Mouse (Mus musculus) kidney, postnatal 4 days (tissue): ENCODE measurements around the gene St5.

Experiments used
- DNase-seq, 2 experiments: peaks; one replicate each; pipeline ENCODE4 v3.0.0; 2021; ENCODE audit warnings: mixed read lengths in 2 of 2

Gene St5

DNA sequence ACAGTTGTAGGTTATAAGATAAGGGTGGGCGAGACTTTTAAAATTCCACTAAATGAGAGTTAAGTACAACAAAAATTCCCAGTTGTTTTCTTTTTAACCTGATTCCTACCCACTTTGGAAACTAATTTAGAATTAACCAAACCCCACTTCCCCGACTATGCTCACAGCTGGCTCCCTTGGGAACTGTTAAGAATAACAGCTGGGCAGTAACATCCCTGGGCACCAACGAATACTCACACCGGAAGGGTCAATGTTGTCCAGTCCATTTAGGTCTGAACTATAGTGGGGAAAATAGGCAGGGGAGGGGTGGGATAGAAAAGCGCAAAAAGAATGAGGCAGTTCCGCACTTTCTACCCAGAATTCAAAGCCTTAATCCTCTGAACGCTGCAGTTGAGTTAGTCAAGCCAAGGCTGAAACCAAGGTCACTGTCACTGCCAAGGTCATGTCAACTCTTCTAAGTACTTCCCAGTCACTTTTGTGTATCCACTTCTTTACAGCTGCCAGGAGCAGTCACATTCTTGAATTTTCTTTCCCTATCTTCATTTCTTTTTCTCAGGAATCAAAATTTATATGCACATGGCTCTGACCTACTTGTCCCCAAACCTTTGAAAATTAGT is 96.3 kb downstream of the St5 start:
- no peak for DNase-seq

DNA sequence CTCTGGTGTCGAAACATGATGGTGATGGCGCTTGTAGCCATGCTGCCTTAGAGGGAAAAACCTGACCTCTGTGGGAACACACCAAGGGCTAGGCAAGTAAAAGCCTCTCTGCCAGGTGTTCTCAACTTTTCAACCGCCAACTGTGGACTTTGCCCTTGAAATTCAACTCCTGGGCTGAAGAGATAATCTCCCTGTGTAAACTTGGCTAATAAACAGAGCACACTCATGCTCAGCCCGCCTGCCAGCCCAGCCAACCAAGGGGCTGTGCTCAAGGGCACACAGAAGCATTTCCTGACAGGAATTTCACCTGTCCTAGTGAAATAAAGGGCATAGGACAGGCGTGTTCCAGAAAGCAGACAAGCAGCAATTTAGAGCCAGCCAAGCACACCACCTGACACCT is 100.8 kb downstream of the St5 start:
- peak; percentile 18 to 56 for DNase-seq

DNA sequence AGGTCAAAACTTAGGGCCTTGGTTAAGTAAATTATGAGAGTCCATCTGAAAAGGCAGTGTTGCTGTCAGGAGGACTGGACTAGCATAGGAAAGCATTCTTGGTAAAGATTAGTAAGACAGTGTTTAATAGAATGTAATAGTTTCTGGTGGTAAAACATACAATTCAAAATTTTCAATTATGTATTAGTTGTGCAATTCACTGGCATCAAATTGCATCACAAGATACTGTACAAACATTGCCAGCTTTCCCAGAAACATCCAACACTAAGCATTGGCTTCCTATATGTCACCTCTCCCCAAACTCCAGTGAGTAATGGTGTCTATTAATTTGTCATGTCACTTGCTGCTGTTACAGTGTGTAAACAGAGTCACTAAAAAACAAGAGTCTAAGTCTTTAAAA is 101.4 kb downstream of the St5 start:
- DNase-seq = no peak

DNA sequence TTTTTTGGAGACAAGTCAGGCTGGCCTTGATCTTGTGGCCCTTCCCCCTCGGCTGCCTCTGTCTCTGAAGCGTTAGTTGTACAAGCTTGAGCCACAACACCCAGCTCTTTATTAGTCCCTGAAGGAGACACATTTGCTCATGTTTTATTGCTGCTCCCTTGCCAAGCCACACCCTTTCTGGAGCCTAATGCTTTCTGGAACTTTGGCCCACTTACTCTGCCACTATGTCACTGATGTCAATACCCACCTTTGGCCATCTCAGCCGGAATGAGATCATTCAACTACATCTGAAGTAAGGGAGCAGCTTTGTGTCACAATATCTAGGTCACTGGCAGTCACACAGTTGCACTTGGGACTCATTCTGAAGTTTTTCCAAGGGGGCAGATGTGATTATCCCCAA is 102.7 kb downstream of the St5 start:
- DNase-seq = peak; percentile 27 to 42

DNA sequence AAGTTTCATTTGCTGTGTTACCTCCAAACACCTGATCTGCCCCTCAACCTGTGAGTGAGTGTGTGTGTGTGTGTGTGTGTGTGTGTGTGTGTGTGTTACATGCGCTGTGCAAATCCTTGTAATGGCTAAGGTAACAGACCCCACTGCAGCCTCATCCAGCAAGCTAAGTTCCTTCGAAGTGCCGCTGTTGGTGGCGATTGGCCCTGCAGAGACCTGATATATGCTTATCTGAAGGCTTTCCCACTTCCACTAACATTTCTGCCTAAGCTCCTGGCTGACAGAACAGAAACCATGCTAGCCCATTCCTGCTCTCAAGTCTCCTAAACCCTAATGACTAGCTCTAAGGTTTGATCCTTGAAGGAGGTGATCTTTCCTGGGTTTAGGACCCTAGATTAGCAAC is 103.4 kb downstream of the St5 start:
- DNase-seq = no peak

DNA sequence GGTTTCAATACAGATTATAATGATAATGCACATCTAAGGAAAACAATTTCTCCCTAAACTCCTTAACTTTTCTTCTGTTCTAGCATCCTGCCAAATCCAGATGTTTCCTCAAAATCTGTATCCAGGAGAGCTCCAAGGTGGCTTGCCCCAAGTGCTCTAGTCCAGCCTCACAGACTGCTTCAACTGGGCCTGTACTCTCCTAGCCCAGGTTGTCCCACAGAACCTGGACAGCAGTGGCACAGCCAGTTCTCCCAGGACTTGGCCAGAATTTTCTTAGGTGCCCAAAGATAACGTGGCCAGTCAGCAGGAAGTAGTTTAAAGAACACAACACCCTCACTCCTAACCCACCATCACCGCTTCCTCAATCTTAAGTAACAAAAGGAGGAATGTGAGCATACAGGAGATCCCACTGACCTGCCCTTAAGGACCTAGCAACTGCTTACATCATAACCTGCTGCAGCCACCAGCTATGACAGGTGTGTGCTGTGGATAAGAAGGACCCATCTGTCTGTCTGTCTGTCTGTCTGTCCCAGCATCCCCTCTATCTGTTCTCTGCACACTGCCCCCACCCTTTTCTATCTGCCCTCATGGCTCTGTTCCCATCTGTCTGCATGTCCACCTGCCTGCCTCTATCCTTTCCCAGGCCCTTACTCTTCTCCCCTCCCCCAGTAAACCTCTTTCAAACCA is 108.4 kb downstream of the St5 start:
- DNase-seq = no peak

DNA sequence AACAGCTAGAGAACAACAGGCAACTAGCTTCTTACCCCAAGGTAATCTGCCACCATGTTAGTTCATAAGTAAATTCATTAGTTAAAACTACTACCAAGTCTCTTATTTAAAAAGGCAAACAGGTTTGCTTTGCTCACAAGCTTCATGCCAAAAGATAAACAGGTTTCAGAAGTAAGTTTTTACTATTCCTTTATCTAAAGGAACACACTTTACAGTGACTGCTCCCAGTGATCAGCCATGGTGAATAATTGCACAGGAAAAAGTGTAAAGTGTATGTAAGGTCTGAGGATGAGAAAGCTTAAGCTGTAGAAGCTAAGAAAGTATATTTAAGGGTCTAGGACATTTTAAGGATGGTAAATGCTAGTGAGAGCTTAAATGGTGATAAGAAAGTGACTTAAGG is 109.4 kb downstream of the St5 start:
- no peak for DNase-seq

DNA sequence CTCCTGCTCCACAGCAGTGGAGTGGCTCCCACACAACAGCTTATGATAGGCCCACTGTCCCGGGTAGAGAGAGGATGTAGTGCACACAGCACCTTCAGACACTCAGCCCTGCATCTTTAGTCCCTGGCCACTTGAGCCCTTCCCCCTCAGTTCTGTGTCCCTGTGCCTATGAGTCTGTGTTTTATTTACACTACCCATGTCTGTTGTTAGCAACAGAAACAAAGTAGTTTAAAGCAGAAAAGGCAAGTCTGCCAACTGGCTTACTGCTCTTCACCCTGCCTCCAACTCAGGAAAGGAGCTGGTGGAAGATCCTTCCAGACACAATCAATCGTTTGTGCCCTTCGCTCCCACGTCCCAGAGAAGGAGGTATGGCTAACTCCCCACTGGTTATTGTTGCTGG is 111.2 kb downstream of the St5 start:
- DNase-seq = no peak

DNA sequence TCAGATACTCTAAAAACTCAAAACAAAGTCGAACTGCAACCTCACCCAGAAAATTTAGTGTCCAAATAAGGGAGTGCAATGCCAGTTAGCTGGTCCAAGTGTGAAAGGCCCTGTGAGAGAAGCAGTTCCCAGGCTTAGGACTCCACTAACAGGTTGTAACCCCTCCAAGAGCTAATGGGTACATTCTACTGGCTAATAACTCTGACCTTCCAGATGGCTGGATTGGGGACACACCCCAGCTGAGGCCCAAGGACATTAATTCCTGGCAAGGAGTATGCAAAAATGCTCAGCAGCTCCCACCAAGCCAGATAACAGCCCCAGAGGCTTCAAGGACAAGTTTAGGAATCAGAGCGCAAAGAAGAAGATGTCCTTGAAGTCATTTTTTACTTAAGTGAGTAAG is 112.8 kb downstream of the St5 start:
- no peak for DNase-seq

DNA sequence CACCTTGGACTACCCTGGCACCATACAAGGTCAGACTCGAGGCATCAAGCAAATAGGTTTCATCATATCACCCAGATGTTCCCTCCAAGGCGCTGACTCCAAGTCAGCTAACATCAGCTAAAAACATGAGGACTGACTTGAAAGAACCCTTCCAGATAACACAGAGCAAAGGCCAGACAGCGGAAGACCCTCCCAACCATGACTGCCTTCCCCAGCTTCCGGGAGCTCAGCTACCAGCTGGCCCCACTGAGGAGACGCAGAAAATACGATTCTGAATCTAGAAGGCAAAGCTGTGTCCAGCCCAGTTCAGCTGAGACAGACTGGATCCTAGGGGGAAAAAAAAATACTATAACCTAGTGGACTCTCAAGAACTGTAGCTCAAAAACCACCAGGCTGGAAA is 114.4 kb downstream of the St5 start:
- peak in 1 of 2 experiments; percentile 41 for DNase-seq

DNA sequence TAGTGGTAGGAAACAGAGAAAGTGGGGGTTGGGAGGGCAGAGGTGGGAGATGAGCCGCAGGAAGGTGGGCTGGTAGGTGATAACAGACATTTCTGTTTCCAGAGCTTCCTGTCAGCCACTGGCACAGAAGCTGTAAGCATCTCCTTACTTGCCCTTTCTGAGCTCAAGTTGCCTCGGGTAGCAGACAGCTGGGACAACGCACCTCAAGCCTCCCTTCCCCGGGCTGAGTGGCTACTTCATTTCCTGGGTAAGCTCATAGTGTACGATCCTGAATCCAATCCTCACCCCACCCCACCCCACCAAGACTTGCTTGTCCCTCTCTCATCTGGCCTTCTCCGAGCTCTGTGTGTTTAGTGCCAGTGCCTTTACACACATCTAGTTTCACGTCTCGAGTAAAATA is 115.3 kb downstream of the St5 start:
- DNase-seq = no peak

DNA sequence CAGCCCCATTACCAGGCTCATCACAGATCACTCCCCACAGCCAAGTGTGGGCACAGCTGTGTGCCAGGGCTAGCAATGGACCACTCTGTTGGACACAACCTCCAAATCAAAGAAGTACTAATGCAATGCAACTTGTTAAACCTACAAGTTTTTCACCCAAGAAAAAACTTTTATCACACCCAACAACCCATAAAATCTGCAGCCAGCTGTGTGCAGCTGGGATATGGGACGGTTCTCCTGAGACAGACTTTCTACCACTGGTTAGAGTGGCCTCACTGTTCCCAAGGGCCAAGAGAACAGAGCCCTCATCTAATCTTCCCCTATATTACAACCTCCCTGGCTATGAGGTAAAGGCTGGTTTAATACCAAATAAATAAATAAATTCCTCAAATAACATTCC is 118.9 kb downstream of the St5 start:
- peak in 1 of 2 experiments; percentile 37 for DNase-seq

DNA sequence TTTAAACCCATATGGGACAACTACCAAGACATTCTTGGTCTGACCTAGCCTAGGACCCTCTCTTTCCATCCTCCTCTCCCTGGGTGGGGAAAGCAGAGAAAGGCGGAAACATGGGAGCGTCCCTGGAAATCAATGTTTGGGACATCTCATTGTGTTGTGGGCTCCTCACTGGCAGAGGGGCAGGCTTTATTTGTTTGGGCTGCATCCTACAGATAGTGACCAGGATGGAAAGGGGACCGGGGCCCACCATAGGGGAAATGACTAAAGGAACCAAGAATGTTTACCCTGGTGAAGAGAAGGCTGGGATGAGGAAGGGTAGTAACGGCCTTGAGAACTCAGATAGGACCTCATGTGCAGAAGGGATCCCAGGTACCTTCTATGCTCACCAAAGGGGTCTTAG is 122.9 kb downstream of the St5 start:
- DNase-seq = no peak

DNA sequence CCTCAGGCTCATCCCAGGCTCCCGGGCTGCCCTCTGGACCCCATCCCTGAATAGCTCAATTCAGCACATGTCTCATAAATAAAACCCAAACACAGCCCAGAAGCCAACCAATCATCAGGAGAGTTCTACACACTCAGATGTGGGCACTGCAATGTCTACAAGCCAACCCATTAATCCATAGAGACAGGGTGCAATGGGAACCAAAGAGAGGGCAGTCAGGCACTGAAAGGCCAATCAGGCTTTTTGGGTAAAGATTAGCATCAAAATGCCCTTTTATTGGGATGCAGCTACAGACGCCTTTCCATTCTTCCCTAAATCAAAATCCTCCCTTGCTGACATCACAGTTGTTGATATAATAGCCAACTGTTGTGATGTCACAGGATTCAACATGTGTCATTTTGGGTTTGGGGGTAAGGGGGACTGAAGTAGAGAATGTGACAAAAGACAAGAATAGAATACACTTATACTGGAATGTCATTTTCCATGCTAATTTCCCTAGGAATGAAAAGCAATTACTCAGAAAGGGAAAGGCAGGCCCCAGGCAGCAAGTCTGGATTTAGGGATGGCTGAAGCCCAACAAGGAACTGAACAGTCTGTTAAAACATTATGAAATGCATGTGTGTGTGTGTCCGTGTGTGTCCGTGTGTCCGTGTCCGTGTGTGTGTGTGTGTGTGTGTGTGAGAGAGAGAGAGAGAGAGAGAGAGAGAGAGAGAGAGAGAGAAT is 123.7 kb downstream of the St5 start:
- DNase-seq = no peak

DNA sequence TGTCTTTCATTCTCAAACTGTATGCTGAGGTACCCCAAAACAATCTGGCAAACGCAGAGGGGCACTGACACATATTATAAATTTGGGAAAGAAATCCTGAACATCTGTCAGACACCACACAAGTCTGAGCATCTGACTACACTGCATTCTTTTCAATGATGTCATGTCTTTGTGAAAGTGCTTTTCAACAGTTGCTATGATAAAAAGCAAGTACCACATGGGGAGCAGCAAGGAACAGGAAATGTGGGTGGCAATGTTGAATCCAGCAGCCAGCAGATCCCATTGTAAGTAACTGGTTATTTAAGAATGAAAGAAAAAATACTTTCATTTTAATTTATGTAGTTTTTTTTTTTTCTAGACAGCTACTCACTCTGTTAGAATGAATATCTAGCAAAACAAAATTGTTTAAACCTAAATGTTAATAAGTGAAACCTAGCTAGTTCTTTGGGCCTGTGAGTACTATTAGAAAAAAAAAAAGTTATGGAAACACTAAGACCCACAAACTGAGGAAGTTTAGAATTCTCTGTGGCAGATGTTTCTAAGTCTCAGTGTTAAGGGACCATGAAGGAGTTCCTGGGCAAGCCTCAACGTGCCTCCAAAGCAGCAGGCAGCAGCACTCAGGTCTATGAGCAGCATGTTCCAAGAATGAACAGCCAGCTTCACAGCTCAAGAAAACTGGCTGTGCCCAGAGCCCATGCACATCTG is 124.4 kb downstream of the St5 start:
- no peak for DNase-seq

DNA sequence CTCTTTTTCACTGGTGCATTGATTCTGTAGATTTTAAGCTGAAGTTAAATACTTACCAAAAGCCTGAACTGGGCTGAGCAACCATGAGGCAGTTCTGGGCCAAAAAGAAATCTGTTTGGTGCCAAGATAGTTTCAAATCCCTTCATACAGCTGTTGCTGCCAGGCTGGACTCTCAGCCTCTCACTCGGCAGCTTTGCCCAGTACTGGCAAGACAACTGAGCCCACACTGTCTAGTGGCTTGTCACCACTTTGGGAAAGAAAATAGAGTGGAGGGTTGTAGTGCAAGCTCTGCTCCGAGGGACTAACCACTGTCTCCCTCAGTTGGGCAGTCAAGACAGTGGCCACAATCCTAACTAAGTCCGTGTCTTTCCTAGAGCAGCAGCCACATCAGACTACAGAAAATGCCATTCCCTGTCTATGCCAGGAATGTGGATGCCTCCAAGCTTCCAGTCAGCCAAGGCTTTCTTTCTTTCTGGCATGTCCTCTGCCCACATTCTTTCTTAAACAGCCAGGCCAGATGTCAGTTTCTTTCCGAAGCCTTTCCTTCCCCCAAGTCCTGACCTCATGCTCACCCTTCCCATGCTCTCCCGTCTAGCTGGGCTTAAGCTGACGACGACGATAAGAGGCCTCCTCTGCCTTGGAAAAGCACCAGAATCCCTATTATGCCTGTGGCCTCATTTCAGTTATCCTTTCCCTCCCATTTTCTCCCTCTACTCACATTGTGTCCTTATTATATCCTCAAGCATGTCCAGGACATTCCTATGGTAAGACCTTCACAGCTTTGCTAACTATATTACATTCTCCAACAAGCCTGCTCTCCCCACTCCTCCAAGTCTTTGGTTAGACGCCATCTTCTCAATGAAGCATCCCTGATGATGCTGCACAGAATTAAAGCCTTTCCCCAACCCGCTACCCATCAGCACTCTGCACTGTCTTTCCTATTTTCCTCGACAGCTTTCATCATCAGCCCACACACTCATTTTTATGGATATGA is 126.8 kb downstream of the St5 start:
- peak; percentile 19 to 35 for DNase-seq

DNA sequence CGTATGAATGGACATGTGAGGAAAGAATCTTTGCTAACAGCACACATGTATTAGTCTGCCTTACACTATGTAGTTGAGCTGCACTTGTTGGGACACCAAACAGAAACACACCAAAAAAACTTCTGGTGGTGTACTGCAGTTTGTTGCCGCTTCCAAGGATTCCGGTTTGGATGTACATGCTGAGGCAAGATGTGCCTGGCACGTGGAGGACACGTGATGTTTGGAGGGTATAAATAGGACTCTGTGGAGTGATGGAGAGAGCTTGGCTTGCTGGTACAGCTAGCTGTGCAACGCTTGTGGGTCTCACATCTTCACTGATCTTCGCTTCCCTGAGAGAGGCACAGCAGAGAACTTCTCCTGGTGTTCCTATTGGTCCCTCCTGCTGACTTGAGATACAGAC is 129.2 kb downstream of the St5 start:
- DNase-seq = no peak

DNA sequence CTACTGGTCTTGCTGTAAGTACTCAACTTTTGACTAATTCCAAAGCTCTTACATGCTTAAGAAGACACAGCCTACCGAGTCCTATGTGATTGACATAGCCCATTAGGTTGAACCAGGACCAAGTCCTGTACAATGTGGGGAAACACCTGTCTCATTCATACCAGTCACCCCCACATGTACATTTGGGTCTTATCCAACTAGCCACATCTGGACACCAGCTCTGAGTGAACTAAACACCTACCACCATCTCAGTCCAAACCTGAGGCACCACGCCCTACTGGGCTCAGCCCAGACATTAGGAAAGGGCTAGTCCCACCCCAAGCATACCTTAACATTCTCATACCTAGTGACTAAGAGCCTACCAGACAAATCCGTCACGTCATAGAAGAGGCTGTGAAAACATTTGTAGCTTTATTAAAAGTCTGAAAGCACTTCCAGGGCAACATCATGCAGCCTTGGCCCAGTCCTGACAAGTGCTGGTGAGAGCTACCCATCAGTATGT is 135.0 kb downstream of the St5 start:
- no peak for DNase-seq

DNA sequence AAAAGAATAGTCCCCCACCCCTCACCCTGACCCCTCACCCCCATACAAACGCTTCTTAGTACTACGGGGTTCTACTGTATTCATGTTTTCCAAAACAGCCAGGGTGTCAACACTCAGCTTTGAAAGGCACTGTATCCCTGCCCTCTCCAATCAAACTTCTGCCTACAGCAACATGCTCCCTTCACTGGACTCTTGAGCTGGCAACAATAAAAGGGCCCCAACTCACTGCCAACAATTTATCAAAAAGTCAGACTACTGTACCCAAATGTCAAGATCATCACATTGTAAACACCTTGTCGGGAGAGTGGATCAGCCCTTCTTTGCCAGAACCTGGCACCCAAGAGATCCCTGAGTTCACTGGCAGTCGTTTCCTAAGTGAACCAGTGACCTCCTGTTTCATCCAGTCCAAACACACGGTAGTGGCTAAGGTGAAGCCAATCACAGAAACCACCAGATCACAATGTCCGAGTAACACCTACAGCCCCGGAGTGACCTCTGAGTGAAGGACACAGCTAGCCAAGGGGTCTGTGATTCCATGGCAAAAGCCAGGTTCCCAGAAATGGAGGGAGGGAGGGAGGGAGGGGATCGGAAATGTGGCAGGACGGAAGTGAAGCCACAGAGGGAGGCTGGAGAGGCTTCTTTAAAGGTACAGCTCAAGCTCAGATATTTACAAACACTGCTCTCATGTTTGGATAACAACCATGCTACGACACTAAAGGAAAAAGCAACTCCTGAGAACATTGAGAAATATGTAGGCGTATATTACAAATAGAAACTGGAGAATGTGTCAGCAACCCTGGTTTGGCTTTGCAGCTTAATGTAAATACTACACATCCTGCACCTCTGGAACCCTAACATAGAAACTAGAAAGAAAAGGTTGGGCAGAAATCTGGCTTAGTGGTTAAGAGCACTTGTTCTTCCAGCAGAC is 136.3 kb downstream of the St5 start:
- DNase-seq = no peak

DNA sequence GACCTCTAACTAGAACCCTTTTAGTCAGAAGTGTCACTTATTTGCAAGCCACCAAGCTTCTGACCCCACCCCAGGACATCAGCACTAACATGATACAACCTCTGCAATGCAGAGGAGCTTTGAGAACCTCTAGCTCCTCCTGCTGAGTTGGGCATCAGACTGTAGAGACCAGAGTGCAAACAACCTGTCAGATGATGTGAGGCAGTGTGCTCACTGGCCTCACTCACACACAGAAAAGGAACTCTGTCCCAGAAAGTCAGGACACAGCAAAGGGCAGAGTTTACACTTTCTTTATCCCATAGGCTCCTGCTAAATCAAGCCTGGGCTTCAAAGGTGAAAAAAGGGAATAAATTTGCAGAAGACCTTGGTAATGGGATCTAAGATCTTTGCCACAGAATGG is 137.1 kb downstream of the St5 start:
- DNase-seq = no peak

DNA sequence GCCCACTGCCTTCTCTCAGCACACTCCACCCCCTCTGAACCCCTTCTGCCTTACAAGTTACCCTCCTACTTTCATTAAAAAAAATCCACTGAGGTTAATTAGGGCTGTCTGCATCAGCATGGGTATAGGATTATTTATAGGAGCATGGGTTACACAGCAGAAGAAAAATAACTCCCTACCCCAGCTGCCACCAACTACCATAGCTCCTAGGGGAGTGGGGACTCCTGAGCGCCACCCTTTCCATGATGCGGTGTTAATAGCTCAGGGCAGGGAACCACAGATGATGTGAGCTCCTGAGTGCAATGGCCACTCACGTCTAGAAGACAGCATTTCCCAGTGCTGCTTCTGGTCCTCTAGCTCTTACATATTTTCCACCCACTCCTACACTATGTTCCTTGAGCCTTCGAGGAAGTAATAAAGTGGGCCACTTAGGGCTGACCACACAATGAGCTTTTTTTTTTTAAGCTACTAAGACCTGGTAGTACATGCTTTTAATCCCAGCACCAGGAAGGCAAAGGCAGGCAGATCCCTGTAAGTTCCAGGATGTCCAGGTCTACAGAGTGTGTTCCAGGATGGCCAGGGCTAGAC is 139.5 kb downstream of the St5 start:
- no peak for DNase-seq
